Mouse (Mus musculus): Measurements from ENCODE around the gene Zfp568.
A peak's percentile ranks its signal among the peaks of the same experiment; 100 is the strongest.

Gene Zfp568

GRCm38 (mm10) chr7:29992698-29993097 is 8.9 kb downstream of the Zfp568 start:
- DNase-seq = no peak

GRCm38 (mm10) chr7:29993340-29993739 is 9.6 kb downstream of the Zfp568 start:
- DNase-seq = no peak

GRCm38 (mm10) chr7:29995134-29995533 is 11.4 kb downstream of the Zfp568 start:
- no peak for DNase-seq

- no peak for DNase-seq
Measured at GRCm38 (mm10) chr7:30000601-30001000, 16.8 kb downstream of the Zfp568 start.

- no peak for DNase-seq
Measured at GRCm38 (mm10) chr7:30007601-30008000, 23.8 kb downstream of the Zfp568 start.

- no peak for DNase-seq
Measured at GRCm38 (mm10) chr7:30008020-30008690, 24.4 kb downstream of the Zfp568 start.

GRCm38 (mm10) chr7:30009321-30010085 is 25.7 kb downstream of the Zfp568 start:
- DNase-seq = no peak

- DNase-seq = no peak
Measured at GRCm38 (mm10) chr7:30010551-30011195, 26.9 kb downstream of the Zfp568 start.

- DNase-seq = peak; percentile 62
Measured at GRCm38 (mm10) chr7:30012956-30013363, 29.2 kb downstream of the Zfp568 start.

- no peak for DNase-seq
Measured at GRCm38 (mm10) chr7:30017226-30017625, 33.5 kb downstream of the Zfp568 start.

- no peak for DNase-seq
Measured at GRCm38 (mm10) chr7:30019543-30019942, 35.8 kb downstream of the Zfp568 start.

GRCm38 (mm10) chr7:30023324-30023723 is 39.6 kb downstream of the Zfp568 start:
- DNase-seq = no peak

GRCm38 (mm10) chr7:30023800-30024199 is 40.0 kb downstream of the Zfp568 start:
- no peak for DNase-seq

GRCm38 (mm10) chr7:30025358-30025757 is 41.6 kb downstream of the Zfp568 start:
- no peak for DNase-seq

GRCm38 (mm10) chr7:30027331-30027730 is 43.6 kb downstream of the Zfp568 start:
- no peak for DNase-seq

- DNase-seq = no peak
Measured at GRCm38 (mm10) chr7:30028572-30028971, 44.8 kb downstream of the Zfp568 start.

- DNase-seq = no peak
Measured at GRCm38 (mm10) chr7:30030677-30031076, 46.9 kb downstream of the Zfp568 start.

GRCm38 (mm10) chr7:30031379-30031778 is 47.6 kb downstream of the Zfp568 start:
- DNase-seq = no peak

- DNase-seq = no peak
Measured at GRCm38 (mm10) chr7:30034331-30034730, 50.6 kb downstream of the Zfp568 start.

GRCm38 (mm10) chr7:30044354-30044753 is 60.6 kb downstream of the Zfp568 start:
- DNase-seq = no peak

GRCm38 (mm10) chr7:30048126-30048525 is 64.4 kb downstream of the Zfp568 start:
- no peak for DNase-seq

GRCm38 (mm10) chr7:30050882-30051548 is 67.3 kb downstream of the Zfp568 start, which contains the start of gene Zfp14:
Zfp14 (minus strand) TSS chr7:30051380.
- peak; percentile 93 for DNase-seq

GRCm38 (mm10) chr7:30053591-30053990 is 69.8 kb downstream of the Zfp568 start:
- DNase-seq = no peak
